Mouse (Mus musculus) forebrain, embryonic 13.5 days (tissue): ENCODE measurements around the gene Usp40. TPM values are rescaled to one million over a fixed set of nuclear protein-coding genes. Genes with fewer than 3 reads are reported as not detected.
A peak's percentile ranks its signal among the peaks of the same experiment; 100 is the strongest.

Source experiments
- ATAC-seq: fragments of 200-750 bp; cut with Nextera tagmentation; 2 replicates; pipeline ENCODE4 v1.8.0; 2017
- H3K27ac ChIP-seq: fragments of 300-500 bp; sonication (generic); 2 replicates; pipeline ENCODE4 v1.5.1; 2015; ENCODE audit warnings: inconsistent platforms, mild to moderate bottlenecking, moderate library complexity
- H3K27me3 ChIP-seq: fragments of 300-500 bp; sonication (generic); 2 replicates; pipeline ENCODE4 v1.6.1; 2015; ENCODE audit warnings: mild to moderate bottlenecking, inconsistent platforms
- H3K36me3 ChIP-seq: fragments of 300-500 bp; sonication (generic); 2 replicates; pipeline ENCODE4 v1.6.1; 2015; ENCODE audit warnings: mild to moderate bottlenecking, inconsistent platforms; ENCODE audit not compliant: poor library complexity, severe bottlenecking
- H3K4me1 ChIP-seq: fragments of 300-500 bp; sonication (generic); 2 replicates; pipeline ENCODE4 v1.6.1; 2015; ENCODE audit warnings: inconsistent platforms
- H3K4me2 ChIP-seq: fragments of 300-500 bp; sonication (generic); 2 replicates; pipeline ENCODE4 v1.6.1; 2015; ENCODE audit warnings: inconsistent platforms, mild to moderate bottlenecking, moderate library complexity
- H3K4me3 ChIP-seq: fragments of 300-500 bp; sonication (generic); 2 replicates; pipeline ENCODE4 v1.5.1; 2015; ENCODE audit warnings: mild to moderate bottlenecking, inconsistent platforms
- H3K9ac ChIP-seq: fragments of 300-500 bp; sonication (generic); 2 replicates; pipeline ENCODE4 v1.6.1; 2015; ENCODE audit warnings: mild to moderate bottlenecking, inconsistent platforms
- H3K9me3 ChIP-seq: fragments of 300-500 bp; sonication (generic); replicated peaks from 2 replicates; pipeline ENCODE4 v1.6.1; 2016; ENCODE audit warnings: inconsistent platforms
- WGBS: fragments of 180-500 bp; shearing (Covaris S2); methylation state at CpG from one replicate; pipeline ENCODE4 v1.1.7; 2015; 5-methylcytosine and 5-hydroxymethylcytosine counted together
- polyA plus RNA-seq: library from polyadenylated mRNA; unstranded; fragments of >200 nt; fragmentation: Nextera tagmentation; extraction: Ambion mirVana; gene quantifications from 2 replicates; pipeline ENCODE4 v1.2.1, GENCODE M21; 2015

The Usp40 gene
- polyA plus RNA-seq, 1 experiment from 2014 or later, result 31.0 TPM

- Histone ChIP-seq H3K9ac (peak overlapping the region; percentile 82), H3K36me3 (peaks cover 17% of the 10 kb centered on the region), H3K4me1 (peaks cover 23% of the 10 kb centered on the region), H3K27me3 (no peaks in the 10 kb centered on the region), H3K4me3 (peak overlapping the region; percentile 56), H3K9me3 (no peaks in the 10 kb centered on the region), H3K4me2 (peak overlapping the region; percentile 75), H3K27ac (peak overlapping the region; percentile 86)
- 0% methylated on average over 5 of the region's 5 CpGs for WGBS
- peak; percentile 57 for ATAC-seq
Measured at GRCm38 (mm10) chr1:88007692-88008210, 600 bp downstream of the Usp40 start.

- Histone ChIP-seq H3K27ac (no peak overlapping the region), H3K36me3 (peaks cover 79% of the 10 kb centered on the region), H3K4me2 (no peak overlapping the region), H3K4me1 (no peaks in the 10 kb centered on the region), H3K27me3 (no peaks in the 10 kb centered on the region), H3K4me3 (no peak overlapping the region), H3K9ac (no peak overlapping the region), H3K9me3 (no peaks in the 10 kb centered on the region)
- WGBS, result 91% methylated on average over 2 of the region's 2 CpGs
- ATAC-seq, result no peak
Measured at GRCm38 (mm10) chr1:87992716-87993115, 15.6 kb downstream of the Usp40 start.

GRCm38 (mm10) chr1:87982291-87982690 is 26.1 kb downstream of the Usp40 start:
- Histone ChIP-seq H3K36me3 (peaks cover 80% of the 10 kb centered on the region), H3K4me2 (no peak overlapping the region), H3K9ac (no peak overlapping the region), H3K9me3 (no peaks in the 10 kb centered on the region), H3K27ac (no peak overlapping the region), H3K27me3 (no peaks in the 10 kb centered on the region), H3K4me1 (no peaks in the 10 kb centered on the region), H3K4me3 (no peak overlapping the region)
- no peak for ATAC-seq
- WGBS, result 62% methylated on average over 4 of the region's 4 CpGs

- WGBS, result 81% methylated on average over 4 of the region's 4 CpGs
- no peak for ATAC-seq
- no peak overlapping the region for H3K4me2 ChIP-seq
- H3K9ac ChIP-seq, result no peak overlapping the region
- H3K9me3 ChIP-seq, result no peaks in the 10 kb centered on the region
- no peaks in the 10 kb centered on the region for H3K27me3 ChIP-seq
- H3K36me3 ChIP-seq, result peaks cover 70% of the 10 kb centered on the region
- no peak overlapping the region for H3K4me3 ChIP-seq
- peaks cover 5% of the 10 kb centered on the region; the same call in 1 of the 2 replicates for H3K4me1 ChIP-seq
- H3K27ac ChIP-seq, result no peak overlapping the region
Measured at GRCm38 (mm10) chr1:87970381-87970780, 38.0 kb downstream of the Usp40 start.

GRCm38 (mm10) chr1:87961459-87962167 is 46.7 kb downstream of the Usp40 start:
- H3K36me3 ChIP-seq, result peaks cover 74% of the 10 kb centered on the region
- no peak overlapping the region for H3K4me3 ChIP-seq

GRCm38 (mm10) chr1:87960752-87961151 is 47.6 kb downstream of the Usp40 start:
- no peak for ATAC-seq
- Histone ChIP-seq H3K9ac (no peak overlapping the region), H3K4me2 (no peak overlapping the region), H3K27ac (no peak overlapping the region), H3K27me3 (no peaks in the 10 kb centered on the region), H3K4me1 (no peaks in the 10 kb centered on the region), H3K9me3 (no peaks in the 10 kb centered on the region), H3K4me3 (no peak overlapping the region), H3K36me3 (peaks cover 75% of the 10 kb centered on the region)
- WGBS, result 96% methylated on average over 4 of the region's 4 CpGs

More at GRCm38 (mm10) chr1:87961459-87962167, 46.7 kb downstream of the Usp40 start:
- ATAC-seq, result no peak
- no peak overlapping the region for H3K4me2 ChIP-seq
- 87% methylated on average over 2 of the region's 2 CpGs for WGBS
- H3K9ac ChIP-seq, result no peak overlapping the region
- H3K27ac ChIP-seq, result no peak overlapping the region
- no peaks in the 10 kb centered on the region for H3K4me1 ChIP-seq
- no peaks in the 10 kb centered on the region for H3K27me3 ChIP-seq
- no peaks in the 10 kb centered on the region for H3K9me3 ChIP-seq

GRCm38 (mm10) chr1:87959998-87960431 is 48.3 kb downstream of the Usp40 start:
- peaks cover 78% of the 10 kb centered on the region for H3K36me3 ChIP-seq
- H3K4me1 ChIP-seq, result no peaks in the 10 kb centered on the region
- no peak for ATAC-seq
- WGBS, result 47% methylated on average over 4 of the region's 4 CpGs
- no peak overlapping the region for H3K27ac ChIP-seq
- H3K4me3 ChIP-seq, result no peak overlapping the region
- H3K9ac ChIP-seq, result no peak overlapping the region
- H3K27me3 ChIP-seq, result no peaks in the 10 kb centered on the region
- H3K4me2 ChIP-seq, result no peak overlapping the region
- H3K9me3 ChIP-seq, result no peaks in the 10 kb centered on the region

- 89% methylated on average over 4 of the region's 4 CpGs for WGBS
- Histone ChIP-seq H3K36me3 (peaks cover 75% of the 10 kb centered on the region), H3K9ac (no peak overlapping the region), H3K4me2 (no peak overlapping the region), H3K4me1 (no peaks in the 10 kb centered on the region), H3K4me3 (no peak overlapping the region), H3K9me3 (no peaks in the 10 kb centered on the region), H3K27ac (no peak overlapping the region), H3K27me3 (no peaks in the 10 kb centered on the region)
- no peak for ATAC-seq
Measured at GRCm38 (mm10) chr1:87959532-87959931, 48.8 kb downstream of the Usp40 start.

- no peak overlapping the region for H3K9ac ChIP-seq
- H3K27ac ChIP-seq, result no peak overlapping the region
- H3K9me3 ChIP-seq, result no peaks in the 10 kb centered on the region
- peaks cover 74% of the 10 kb centered on the region for H3K36me3 ChIP-seq
- H3K4me3 ChIP-seq, result no peak overlapping the region
- WGBS, result 98% methylated on average over 1 of the region's 1 CpGs
- no peak for ATAC-seq
- H3K27me3 ChIP-seq, result no peaks in the 10 kb centered on the region
- no peaks in the 10 kb centered on the region for H3K4me1 ChIP-seq
- no peak overlapping the region for H3K4me2 ChIP-seq
Measured at GRCm38 (mm10) chr1:87958931-87959330, 49.4 kb downstream of the Usp40 start.

- H3K4me3 ChIP-seq, result no peak overlapping the region
- H3K27me3 ChIP-seq, result no peaks in the 10 kb centered on the region
- peaks cover 86% of the 10 kb centered on the region for H3K36me3 ChIP-seq
- H3K27ac ChIP-seq, result no peak overlapping the region
- H3K9me3 ChIP-seq, result no peaks in the 10 kb centered on the region
- no peak overlapping the region for H3K4me2 ChIP-seq
- H3K4me1 ChIP-seq, result no peaks in the 10 kb centered on the region
- 75% methylated on average over 3 of the region's 3 CpGs for WGBS
- H3K9ac ChIP-seq, result no peak overlapping the region
- no peak for ATAC-seq
Measured at GRCm38 (mm10) chr1:87953073-87953472, 55.3 kb downstream of the Usp40 start.

GRCm38 (mm10) chr1:87951641-87952040 is 56.7 kb downstream of the Usp40 start:
- no peak overlapping the region for H3K4me2 ChIP-seq
- WGBS, result 95% methylated on average over 3 of the region's 3 CpGs
- no peak overlapping the region for H3K4me3 ChIP-seq
- no peaks in the 10 kb centered on the region for H3K9me3 ChIP-seq
- H3K27ac ChIP-seq, result no peak overlapping the region
- no peak for ATAC-seq
- peaks cover 90% of the 10 kb centered on the region for H3K36me3 ChIP-seq
- H3K27me3 ChIP-seq, result no peaks in the 10 kb centered on the region
- no peaks in the 10 kb centered on the region for H3K4me1 ChIP-seq
- H3K9ac ChIP-seq, result no peak overlapping the region

GRCm38 (mm10) chr1:87947681-87948091 is 60.7 kb downstream of the Usp40 start:
- Histone ChIP-seq H3K9ac (no peak overlapping the region), H3K4me2 (no peak overlapping the region), H3K4me1 (no peaks in the 10 kb centered on the region), H3K4me3 (no peak overlapping the region), H3K27me3 (no peaks in the 10 kb centered on the region), H3K9me3 (no peaks in the 10 kb centered on the region), H3K27ac (no peak overlapping the region), H3K36me3 (peaks cover 96% of the 10 kb centered on the region)
- no peak for ATAC-seq
- WGBS, result 97% methylated on average over 6 of the region's 6 CpGs

GRCm38 (mm10) chr1:87941765-87942164 is 66.6 kb downstream of the Usp40 start:
- ATAC-seq, result no peak
- Histone ChIP-seq H3K27ac (no peak overlapping the region), H3K4me1 (no peaks in the 10 kb centered on the region), H3K9me3 (no peaks in the 10 kb centered on the region), H3K27me3 (no peaks in the 10 kb centered on the region), H3K4me3 (no peak overlapping the region), H3K4me2 (no peak overlapping the region), H3K36me3 (peaks cover 98% of the 10 kb centered on the region), H3K9ac (no peak overlapping the region)
- 87% methylated on average over 1 of the region's 1 CpGs for WGBS
